17 mouse cellular contexts compared by ENCODE assay signal in the genomic region with DNA sequence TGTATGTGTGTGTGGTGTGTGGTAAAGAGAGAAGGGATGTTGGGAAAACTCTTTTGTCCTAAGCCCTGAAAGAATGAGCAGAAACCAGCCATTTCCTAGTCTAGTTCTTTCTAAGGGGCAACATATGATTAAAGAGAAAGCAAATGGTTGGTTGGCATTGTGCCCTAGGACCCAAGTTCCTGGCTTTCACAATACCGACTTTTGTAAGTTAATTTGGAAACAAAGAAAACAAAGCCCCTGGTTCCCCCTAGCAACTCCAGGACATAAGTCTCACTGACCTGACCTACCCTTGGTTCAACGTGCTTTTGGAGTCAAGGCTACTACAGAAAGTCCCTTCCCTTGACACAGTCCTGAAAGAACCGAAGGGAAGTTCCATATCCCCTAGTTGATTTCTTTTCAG.
DNase-seq lines count a peak whose midpoint lies in the region; ATAC-seq lines count a peak whose summit lies in the region.
"Had no signal": no experiment of that assay in that cellular context is flagged by ENCODE, and none has a peak within 500 bp of the region (broad histone marks: within the 10 kb centered on the region; RNA-seq: fewer than 3 reads in every experiment).

No protein-coding gene starts in this region.

- no peak overlapping the region for H3K9ac ChIP-seq in heart, embryonic 12.5 days
- H3K9ac ChIP-seq in forebrain, embryonic 12.5 days, result no peak overlapping the region
- no peak overlapping the region for H3K9ac ChIP-seq in hindbrain, embryonic 13.5 days
- H3K9ac ChIP-seq in midbrain, embryonic 16.5 days (ENCODE audit: low read depth, low read length), result no peak overlapping the region
- H3K9ac ChIP-seq: embryonic facial prominence, embryonic 12.5 days; intestine, embryonic 15.5 days; liver, embryonic 13.5 days had no signal

- no peaks in the 10 kb centered on the region for H3K27me3 ChIP-seq in heart, embryonic 12.5 days (replicated peaks)
- no peaks in the 10 kb centered on the region for H3K27me3 ChIP-seq in forebrain, embryonic 12.5 days
- peaks cover 6% of the 10 kb centered on the region; the same call in 1 of the 2 replicates for H3K27me3 ChIP-seq in hindbrain, embryonic 13.5 days
- no peaks in the 10 kb centered on the region for H3K27me3 ChIP-seq in midbrain, embryonic 16.5 days (ENCODE audit: control insufficient read depth, insufficient read depth, low read depth, low read length)
- H3K27me3 ChIP-seq: embryonic facial prominence, embryonic 12.5 days; intestine, embryonic 15.5 days; liver, embryonic 13.5 days had no signal

- H3K4me2 ChIP-seq in heart, embryonic 12.5 days, result no peak overlapping the region
- no peak overlapping the region for H3K4me2 ChIP-seq in forebrain, embryonic 12.5 days
- no peak overlapping the region for H3K4me2 ChIP-seq in hindbrain, embryonic 13.5 days
- no peak overlapping the region for H3K4me2 ChIP-seq in midbrain, embryonic 16.5 days (ENCODE audit: low read length)
- H3K4me2 ChIP-seq: embryonic facial prominence, embryonic 12.5 days; intestine, embryonic 15.5 days; liver, embryonic 13.5 days had no signal

- peaks cover 22% of the 10 kb centered on the region for H3K4me1 ChIP-seq in heart, embryonic 12.5 days (replicated peaks)
- peaks cover 26% of the 10 kb centered on the region for H3K4me1 ChIP-seq in forebrain, embryonic 12.5 days
- H3K4me1 ChIP-seq in hindbrain, embryonic 13.5 days (replicated peaks), result peaks cover 25% of the 10 kb centered on the region
- H3K4me1 ChIP-seq in midbrain, embryonic 16.5 days (ENCODE audit: control insufficient read depth, insufficient read depth, low read length), result peaks cover 22% of the 10 kb centered on the region
- H3K4me1 ChIP-seq: embryonic facial prominence, embryonic 12.5 days; intestine, embryonic 15.5 days; liver, embryonic 13.5 days had no signal

- no peak for DNase-seq in heart, postnatal 14 days
- DNase-seq in cerebellum, postnatal 14 days, result no peak
- DNase-seq in spleen, postnatal 10 days (ENCODE audit: low spot score in 2 of 2), result no peak
- DNase-seq: cerebellum, adult 18-20 months; heart, adult 2 months; liver, embryonic 13.5 days; right cerebral cortex, postnatal 14 days; thymus, adult 2 months had no signal

- no peaks in the 10 kb centered on the region for H3K36me3 ChIP-seq in heart, embryonic 12.5 days
- no peaks in the 10 kb centered on the region for H3K36me3 ChIP-seq in forebrain, embryonic 12.5 days (replicated peaks)
- H3K36me3 ChIP-seq in hindbrain, embryonic 13.5 days, result no peaks in the 10 kb centered on the region
- no peaks in the 10 kb centered on the region for H3K36me3 ChIP-seq in midbrain, embryonic 16.5 days (ENCODE audit: control insufficient read depth, insufficient read depth, low read length)
- H3K36me3 ChIP-seq: embryonic facial prominence, embryonic 12.5 days; G1E; intestine, embryonic 15.5 days; liver, embryonic 13.5 days had no signal

- peak overlapping the region; percentile 77 for H3K27ac ChIP-seq in heart, embryonic 12.5 days (ENCODE audit: poor library complexity, severe bottlenecking)
- H3K27ac ChIP-seq in forebrain, embryonic 12.5 days, result peak overlapping the region; percentile 77
- peak overlapping the region; percentile 92 for H3K27ac ChIP-seq in hindbrain, embryonic 13.5 days
- H3K27ac ChIP-seq in midbrain, embryonic 16.5 days (ENCODE audit: low read length), result peak overlapping the region; percentile 67
- H3K27ac ChIP-seq: embryonic facial prominence, embryonic 12.5 days; heart, adult 2 months; intestine, embryonic 15.5 days; kidney, postnatal 0 days; liver, embryonic 13.5 days had no signal

- no peak overlapping the region for H3K4me3 ChIP-seq in heart, embryonic 12.5 days
- no peak overlapping the region for H3K4me3 ChIP-seq in forebrain, embryonic 12.5 days (replicated peaks)
- H3K4me3 ChIP-seq in hindbrain, embryonic 13.5 days, result no peak overlapping the region
- H3K4me3 ChIP-seq in midbrain, embryonic 16.5 days (ENCODE audit: low read depth, low read length), result no peak overlapping the region
- H3K4me3 ChIP-seq: embryonic facial prominence, embryonic 12.5 days; heart, adult 2 months; intestine, embryonic 15.5 days; liver, embryonic 13.5 days had no signal

- H3K9me3 ChIP-seq in heart, embryonic 12.5 days (replicated peaks), result no peaks in the 10 kb centered on the region
- H3K9me3 ChIP-seq in forebrain, embryonic 12.5 days, result 0 out of 2 replicates have a peak, but pooled peaks cover 4% of the 10 kb centered on the region
- peaks cover 4% of the 10 kb centered on the region; the same call in 1 of the 2 replicates for H3K9me3 ChIP-seq in hindbrain, embryonic 13.5 days
- 0 out of 2 replicates have a peak, but pooled peaks cover 5% of the 10 kb centered on the region for H3K9me3 ChIP-seq in midbrain, embryonic 16.5 days (replicated peaks; ENCODE audit: control insufficient read depth, low read length, poor library complexity, severe bottlenecking)
- H3K9me3 ChIP-seq: embryonic facial prominence, embryonic 12.5 days; intestine, embryonic 15.5 days had no signal

- WGBS in heart, embryonic 12.5 days, result 55% methylated on average over 3 of the region's 3 CpGs
- 16% methylated on average over 3 of the region's 3 CpGs for WGBS in forebrain, embryonic 12.5 days
- 8% methylated on average over 3 of the region's 3 CpGs for WGBS in hindbrain, embryonic 13.5 days
- WGBS in midbrain, embryonic 16.5 days, result 6% methylated on average over 3 of the region's 3 CpGs

- intact Hi-C loops in heart, postnatal 14 days (cut with DNase I), result no loop called here

- ATAC-seq in heart, embryonic 12.5 days (ENCODE audit: insufficient number of reproducible peaks, low FRiP score), result no peak
- ATAC-seq in forebrain, embryonic 12.5 days (ENCODE audit: low FRiP score), result no peak
- no peak for ATAC-seq in hindbrain, embryonic 13.5 days (ENCODE audit: low FRiP score)
- no peak for ATAC-seq in midbrain, embryonic 16.5 days
- no peak for ATAC-seq in monocyte, adult 5-6 weeks (replicated peaks; ENCODE audit: insufficient number of reproducible peaks, low FRiP score, low TSS enrichment, poor library complexity, severe bottlenecking)
- ATAC-seq: intestine, embryonic 15.5 days had no signal
